In genomic region chr2:18049279-18049821, GRCm38 (mm10) we compare ENCODE assay signal across 8 mouse cellular contexts. TPM values are rescaled to one million over a fixed set of nuclear protein-coding genes. Genes with fewer than 3 reads are reported as not detected.
DNase-seq lines count a peak whose midpoint lies in the region; ATAC-seq and TF ChIP-seq lines count a peak whose summit lies in the region.

No protein-coding gene starts in this region.

- DNase-seq in cerebellum, postnatal 14 days: peak; percentile 17 to 56
- DNase-seq in cerebellum, adult 11-12 months: no peak
- peak; percentile 75 for DNase-seq in intestine, embryonic 14.5 days (ENCODE audit: low spot score)
- no peak for DNase-seq in liver, postnatal 0 days
- no peak for DNase-seq in spleen, adult 18-20 months
- DNase-seq in thymus, postnatal 10 days (ENCODE audit: low spot score in 2 of 2): no peak
- DNase-seq in urinary bladder, postnatal 10 days (ENCODE audit: low spot score): no peak

- H3K4me2 ChIP-seq in embryonic facial prominence, embryonic 13.5 days: peak overlapping the region; percentile 71
- peak overlapping the region; percentile 85 for H3K4me2 ChIP-seq in intestine, embryonic 14.5 days (ENCODE audit: low read length)
- H3K4me2 ChIP-seq in liver, postnatal 0 days (ENCODE audit: low read depth, low read length): peak overlapping the region; percentile 93

- peak overlapping the region; percentile 100 for H3K9ac ChIP-seq in embryonic facial prominence, embryonic 13.5 days
- H3K9ac ChIP-seq in intestine, embryonic 14.5 days (ENCODE audit: low read length): peak overlapping the region; percentile 87
- no peak overlapping the region for H3K9ac ChIP-seq in liver, postnatal 0 days (replicated peaks)

- H3K27ac ChIP-seq in embryonic facial prominence, embryonic 13.5 days: peak overlapping the region; percentile 100
- peak overlapping the region; percentile 95 for H3K27ac ChIP-seq in intestine, embryonic 14.5 days (ENCODE audit: low read depth)
- 0 out of 2 replicates have a peak overlapping the region, but pooled peaks have one; percentile 24 for H3K27ac ChIP-seq in liver, postnatal 0 days (ENCODE audit: low read depth)

- no peaks in the 10 kb centered on the region for H3K36me3 ChIP-seq in embryonic facial prominence, embryonic 13.5 days
- H3K36me3 ChIP-seq in intestine, embryonic 14.5 days (ENCODE audit: control insufficient read depth, insufficient read depth, low read length): no peaks in the 10 kb centered on the region
- no peaks in the 10 kb centered on the region for H3K36me3 ChIP-seq in liver, postnatal 0 days (replicated peaks; ENCODE audit: insufficient read depth, low read length)

- H3K4me3 ChIP-seq in embryonic facial prominence, embryonic 13.5 days: peak overlapping the region; percentile 95
- H3K4me3 ChIP-seq in intestine, embryonic 14.5 days (ENCODE audit: low read depth, low read length): peak overlapping the region; percentile 74
- H3K4me3 ChIP-seq in liver, postnatal 0 days (ENCODE audit: low read depth, low read length): peak overlapping the region; percentile 79; the same call in 1 of the 2 replicates

- no peaks in the 10 kb centered on the region for H3K27me3 ChIP-seq in embryonic facial prominence, embryonic 13.5 days
- H3K27me3 ChIP-seq in intestine, embryonic 14.5 days (replicated peaks; ENCODE audit: control insufficient read depth, insufficient read depth, low read length): no peaks in the 10 kb centered on the region
- H3K27me3 ChIP-seq in liver, postnatal 0 days (ENCODE audit: insufficient read depth, low read length): peaks cover 54% of the 10 kb centered on the region

- no peak for TF ChIP-seq EP300 in liver, postnatal 0 days (IDR thresholded peaks at IDR 0.05; ENCODE audit: low read depth)

- peaks cover 33% of the 10 kb centered on the region for H3K4me1 ChIP-seq in embryonic facial prominence, embryonic 13.5 days
- H3K4me1 ChIP-seq in intestine, embryonic 14.5 days (replicated peaks; ENCODE audit: control insufficient read depth, insufficient read depth, low read length): peaks cover 46% of the 10 kb centered on the region
- peaks cover 17% of the 10 kb centered on the region for H3K4me1 ChIP-seq in liver, postnatal 0 days (ENCODE audit: insufficient read depth)

- no peak for ATAC-seq in embryonic facial prominence, embryonic 13.5 days (ENCODE audit: insufficient number of reproducible peaks, insufficient read depth, low FRiP score, low TSS enrichment, low read depth)
- ATAC-seq in intestine, embryonic 14.5 days (replicated peaks; ENCODE audit: low FRiP score, low TSS enrichment, low read depth): peak; percentile 36; the same call in 1 of the 2 replicates
- ATAC-seq in liver, postnatal 0 days: no peak

- no peak for TF ChIP-seq CTCF in liver, postnatal 0 days (IDR thresholded peaks at IDR 0.05; ENCODE audit: low read depth)

- 3% methylated on average over 11 of the region's 11 CpGs for WGBS in embryonic facial prominence, embryonic 13.5 days
- 15% methylated on average over 11 of the region's 11 CpGs for WGBS in intestine, embryonic 14.5 days
- 26% methylated on average over 11 of the region's 11 CpGs for WGBS in liver, postnatal 0 days (ENCODE audit: insufficient replicate concordance)

- H3K9me3 ChIP-seq in embryonic facial prominence, embryonic 13.5 days: no peaks in the 10 kb centered on the region
- H3K9me3 ChIP-seq in intestine, embryonic 14.5 days (ENCODE audit: control insufficient read depth, low read length): no peaks in the 10 kb centered on the region
- no peaks in the 10 kb centered on the region for H3K9me3 ChIP-seq in liver, postnatal 0 days (ENCODE audit: low read length)

RNA-seq across cellular contexts. Expression of gene Skida1, which starts 0.5 kb away (rescaled TPM):
- 8.3 and 9.8 TPM in 2 replicates for polyA plus RNA-seq in embryonic facial prominence, embryonic 13.5 days (2015; fragmentation: Nextera tagmentation; extraction: Ambion mirVana)
- polyA plus RNA-seq in intestine, embryonic 14.5 days (2014; fragmentation: Nextera tagmentation; extraction: Ambion mirVana): 3.3 and 3.8 TPM in 2 replicates
- polyA plus RNA-seq in liver, postnatal 0 days (2015; fragmentation: Nextera tagmentation; extraction: Ambion mirVana): 0.15 and 0.25 TPM in 2 replicates

RNA-seq across cellular contexts. Expression of gene Mllt10, which starts 5.7 kb away (rescaled TPM):
- 67.2 and 73.6 TPM in 2 replicates for polyA plus RNA-seq in embryonic facial prominence, embryonic 13.5 days (2015; fragmentation: Nextera tagmentation; extraction: Ambion mirVana)
- 36.4 and 40.2 TPM in 2 replicates for polyA plus RNA-seq in intestine, embryonic 14.5 days (2014; fragmentation: Nextera tagmentation; extraction: Ambion mirVana)
- polyA plus RNA-seq in liver, postnatal 0 days (2015; fragmentation: Nextera tagmentation; extraction: Ambion mirVana): 20.7 and 22.4 TPM in 2 replicates

RNA-seq across cellular contexts. Expression of gene A930004D18Rik, which starts 11.8 kb away (rescaled TPM):
- polyA plus RNA-seq in embryonic facial prominence, embryonic 13.5 days (2015; fragmentation: Nextera tagmentation; extraction: Ambion mirVana): 13.7 and 15.0 TPM in 2 replicates
- 11.5 and 13.3 TPM in 2 replicates for polyA plus RNA-seq in intestine, embryonic 14.5 days (2014; fragmentation: Nextera tagmentation; extraction: Ambion mirVana)
- polyA plus RNA-seq in liver, postnatal 0 days (2015; fragmentation: Nextera tagmentation; extraction: Ambion mirVana): 0.76 and 0.99 TPM in 2 replicates

RNA-seq across cellular contexts. Expression of gene H2al2a, which starts 52.6 kb away (rescaled TPM):
- polyA plus RNA-seq in embryonic facial prominence, embryonic 13.5 days (2015; fragmentation: Nextera tagmentation; extraction: Ambion mirVana): not detected in 2 replicates
- not detected in 2 replicates for polyA plus RNA-seq in intestine, embryonic 14.5 days (2014; fragmentation: Nextera tagmentation; extraction: Ambion mirVana)
- not detected in 2 replicates for polyA plus RNA-seq in liver, postnatal 0 days (2015; fragmentation: Nextera tagmentation; extraction: Ambion mirVana)

Comparison
In these comparisons a context has a peak if more than half of its experiments do, and no peak if none do; other contexts are left out.
1. DNase-seq: peak in cerebellum, postnatal 14 days (2 of 2) and intestine, embryonic 14.5 days (single experiment); none in cerebellum, adult 11-12 months (single experiment), liver, postnatal 0 days (single experiment), spleen, adult 18-20 months (0 of 2), thymus, postnatal 10 days (0 of 2) and urinary bladder, postnatal 10 days (single experiment).
2. H3K27ac ChIP-seq: peak in every context shown above with its lines; median percentile 100 in embryonic facial prominence, embryonic 13.5 days; 95 in intestine, embryonic 14.5 days; 24 in liver, postnatal 0 days.
3. Peak in every context shown above with its lines, with median percentiles within 50 percentile points of each other: H3K4me2 ChIP-seq and H3K4me3 ChIP-seq.